Comparison of ENCODE assay signal across 24 mouse cellular contexts in the genomic region with DNA sequence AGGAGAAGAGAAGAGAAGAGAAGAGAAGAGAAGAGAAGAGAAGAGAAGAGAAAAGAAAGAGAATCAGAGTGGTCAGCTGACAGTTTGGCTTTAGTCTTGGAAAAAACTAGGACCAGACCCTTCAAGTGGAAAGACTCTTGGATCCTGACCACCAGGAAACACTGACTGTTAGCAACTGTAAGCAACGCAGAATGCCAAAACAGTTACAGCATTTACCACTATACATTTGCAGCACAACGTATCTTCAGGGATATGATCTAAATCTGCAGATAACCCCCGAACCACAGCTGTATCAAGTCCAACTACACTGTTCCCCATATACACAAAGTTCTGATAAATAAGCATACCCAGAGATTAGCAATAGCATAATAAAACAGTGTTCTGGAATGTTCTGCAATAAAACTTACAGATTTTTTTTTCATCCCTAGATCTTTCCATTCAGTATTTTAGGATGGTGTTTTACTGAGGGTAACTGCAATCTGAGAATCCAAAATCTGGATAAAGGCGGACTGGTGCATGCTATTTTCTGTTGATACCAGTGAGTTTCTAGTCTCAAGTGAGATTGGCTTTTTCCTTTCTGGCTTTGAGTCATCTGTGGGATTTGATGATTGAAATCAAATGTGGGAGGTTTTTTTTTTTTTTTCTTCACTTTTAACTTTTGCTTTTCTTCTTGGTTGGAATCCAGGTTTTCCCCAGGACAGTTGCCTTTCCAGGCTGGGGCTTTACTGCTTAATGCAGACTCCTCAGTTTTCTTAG.
"Had no signal": no experiment of that assay in that cellular context is flagged by ENCODE, and none has a peak within 500 bp of the region (broad histone marks: within the 10 kb centered on the region; RNA-seq: fewer than 3 reads in every experiment).

No protein-coding gene starts in this region.

- H3K9me3 ChIP-seq: heart, embryonic 13.5 days; heart, embryonic 15.5 days; hindbrain, embryonic 13.5 days; hindbrain, embryonic 15.5 days; kidney, embryonic 15.5 days; limb, embryonic 13.5 days; liver, embryonic 12.5 days had no signal

- H3K4me3 ChIP-seq: heart, embryonic 13.5 days; heart, embryonic 15.5 days; hindbrain, embryonic 13.5 days; hindbrain, embryonic 15.5 days; kidney, embryonic 15.5 days; left cerebral cortex, adult 2 months; limb, embryonic 13.5 days; liver, embryonic 12.5 days had no signal

- H3K4me2 ChIP-seq: heart, embryonic 11.5 days; heart, embryonic 13.5 days; heart, embryonic 15.5 days; hindbrain, embryonic 13.5 days; hindbrain, embryonic 15.5 days; kidney, embryonic 15.5 days; limb, embryonic 13.5 days; liver, embryonic 12.5 days had no signal

- H3K9ac ChIP-seq: heart, embryonic 13.5 days; heart, embryonic 15.5 days; hindbrain, embryonic 13.5 days; hindbrain, embryonic 15.5 days; kidney, embryonic 15.5 days; limb, embryonic 13.5 days; liver, embryonic 12.5 days; liver, embryonic 14.5 days had no signal

- H3K36me3 ChIP-seq: heart, embryonic 13.5 days; heart, embryonic 15.5 days; hindbrain, embryonic 13.5 days; hindbrain, embryonic 15.5 days; kidney, embryonic 15.5 days; limb, embryonic 13.5 days; liver, embryonic 12.5 days had no signal

- H3K27me3 ChIP-seq: heart, embryonic 13.5 days; heart, embryonic 15.5 days; hindbrain, embryonic 13.5 days; hindbrain, embryonic 15.5 days; kidney, embryonic 15.5 days; limb, embryonic 13.5 days; liver, embryonic 12.5 days had no signal

- H3K4me1 ChIP-seq: heart, embryonic 13.5 days; heart, embryonic 15.5 days; hindbrain, embryonic 13.5 days; hindbrain, embryonic 15.5 days; kidney, embryonic 15.5 days; limb, embryonic 13.5 days; liver, embryonic 12.5 days had no signal

- DNase-seq: gastrocnemius, postnatal 14 days; gastrocnemius, postnatal 36 days; heart, adult 18-20 months; heart, postnatal 14 days; heart, postnatal 36 days; kidney, adult 11 months; kidney, adult 2 months; kidney, adult 9 months; kidney, postnatal 14 days; kidney, postnatal 36 days; layer of hippocampus, adult 9-11 months had no signal

- H3K27ac ChIP-seq: heart, embryonic 13.5 days; heart, embryonic 15.5 days; hindbrain, embryonic 13.5 days; hindbrain, embryonic 15.5 days; hindbrain, postnatal 0 days; kidney, embryonic 15.5 days; kidney, postnatal 0 days; left cerebral cortex, adult 2 months; limb, embryonic 13.5 days; liver, embryonic 12.5 days; liver, embryonic 14.5 days had no signal

- ATAC-seq: hindbrain, postnatal 0 days; intestine, embryonic 16.5 days; liver, embryonic 12.5 days had no signal
